9 mouse cellular contexts compared by ENCODE assay signal in genomic region chr4:114635889-114636288, GRCm38 (mm10).
A peak's percentile ranks its signal among the peaks of the same experiment; 100 is the strongest.
DNase-seq lines count a peak whose midpoint lies in the region; ATAC-seq and TF ChIP-seq lines count a peak whose summit lies in the region.
"Had no signal": no experiment of that assay in that cellular context is flagged by ENCODE, and none has a peak within 500 bp of the region (broad histone marks: within the 10 kb centered on the region; RNA-seq: fewer than 3 reads in every experiment).

No protein-coding gene starts in this region.

- no peak overlapping the region for H3K9ac ChIP-seq in liver, postnatal 0 days (replicated peaks)
- H3K9ac ChIP-seq: stomach, embryonic 15.5 days had no signal

- no peaks in the 10 kb centered on the region for H3K9me3 ChIP-seq in liver, postnatal 0 days (ENCODE audit: low read length)
- H3K9me3 ChIP-seq: stomach, embryonic 15.5 days had no signal

- TF ChIP-seq CTCF in liver, postnatal 0 days (IDR thresholded peaks at IDR 0.05; ENCODE audit: low read depth) = peak; percentile 56

- no peak for TF ChIP-seq EP300 in liver, postnatal 0 days (IDR thresholded peaks at IDR 0.05; ENCODE audit: low read depth)

- 0 out of 2 replicates have a peak, but pooled peaks cover 4% of the 10 kb centered on the region for H3K27me3 ChIP-seq in liver, postnatal 0 days (ENCODE audit: insufficient read depth, low read length)
- H3K27me3 ChIP-seq: stomach, embryonic 15.5 days had no signal

- DNase-seq in 416B (ENCODE audit: low read depth) = peak; percentile 41
- DNase-seq in Muller cell, postnatal 12 days (ENCODE audit: inconsistent ontology term) = peak; percentile 60
- DNase-seq in embryo, embryonic 10 days (ENCODE audit: low spot score) = peak; percentile 70
- DNase-seq in heart, adult 8-10 months (ENCODE audit: low spot score) = peak; percentile 86
- DNase-seq in kidney, postnatal 14 days = peak; percentile 73
- DNase-seq in liver, postnatal 0 days = peak; percentile 26
- peak; percentile 48 for DNase-seq in retina, postnatal 1 day
- no peak for DNase-seq in spleen, postnatal 36 days (ENCODE audit: low spot score in 2 of 2)

- no peaks in the 10 kb centered on the region for H3K4me1 ChIP-seq in liver, postnatal 0 days (ENCODE audit: insufficient read depth)
- H3K4me1 ChIP-seq: stomach, embryonic 15.5 days had no signal

- no peak overlapping the region for H3K4me2 ChIP-seq in liver, postnatal 0 days (ENCODE audit: low read depth, low read length)
- H3K4me2 ChIP-seq: stomach, embryonic 15.5 days had no signal

- H3K4me3 ChIP-seq in liver, postnatal 0 days (ENCODE audit: low read depth, low read length) = no peak overlapping the region
- H3K4me3 ChIP-seq: stomach, embryonic 15.5 days had no signal

- ATAC-seq in liver, postnatal 0 days = no peak

- 17% methylated on average over 5 of the region's 5 CpGs for WGBS in liver, postnatal 0 days (ENCODE audit: insufficient replicate concordance)

- no peak overlapping the region for H3K27ac ChIP-seq in liver, postnatal 0 days (ENCODE audit: low read depth)
- H3K27ac ChIP-seq: stomach, embryonic 15.5 days had no signal

- no peaks in the 10 kb centered on the region for H3K36me3 ChIP-seq in liver, postnatal 0 days (replicated peaks; ENCODE audit: insufficient read depth, low read length)
- H3K36me3 ChIP-seq: stomach, embryonic 15.5 days had no signal

Comparison
In these comparisons a context has a peak if more than half of its experiments do, and no peak if none do; other contexts are left out.
1. DNase-seq: peak in 416B (single experiment), Muller cell, postnatal 12 days (single experiment), embryo, embryonic 10 days (single experiment), heart, adult 8-10 months (single experiment), kidney, postnatal 14 days (single experiment), liver, postnatal 0 days (single experiment) and retina, postnatal 1 day (single experiment); none in spleen, postnatal 36 days (0 of 2).